Mouse (Mus musculus): Measurements from ENCODE around the gene Ccdc77. TPM values are rescaled to one million over a fixed set of nuclear protein-coding genes. Genes with fewer than 3 reads are reported as not detected.
A peak's percentile ranks its signal among the peaks of the same experiment; 100 is the strongest.
"Not testable (repeated sequence)": the region's sequence is repeated elsewhere in the genome, so short reads cannot be mapped to it uniquely, and the experiment has no call there.

The Ccdc77 gene
- total RNA-seq, 2 experiments from 2014 or later: 11.5 to 13.7 TPM

DNA sequence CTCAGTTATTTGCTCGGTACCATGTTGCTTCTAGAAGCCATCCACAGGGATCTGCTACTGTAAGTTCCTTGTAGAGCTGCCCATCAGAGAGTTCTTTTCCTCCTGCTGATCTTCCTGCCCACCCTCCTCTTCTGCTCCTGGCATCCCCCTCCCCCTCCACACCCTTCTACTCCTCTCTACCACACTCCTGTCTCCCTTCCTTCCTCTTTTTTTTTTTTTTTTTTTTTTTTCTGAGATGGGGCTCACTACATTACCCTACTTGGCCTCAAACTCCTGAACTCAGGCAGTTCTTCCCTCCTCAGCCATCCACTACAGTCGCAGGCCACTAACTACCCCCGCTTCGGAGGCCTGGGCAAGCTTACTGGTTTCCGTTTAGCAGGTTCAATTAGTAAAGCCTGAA, 51.7 kb downstream of the Ccdc77 start:
- DNase-seq (ENCODE audit: low spot score in 2 of 2): no peak

DNA sequence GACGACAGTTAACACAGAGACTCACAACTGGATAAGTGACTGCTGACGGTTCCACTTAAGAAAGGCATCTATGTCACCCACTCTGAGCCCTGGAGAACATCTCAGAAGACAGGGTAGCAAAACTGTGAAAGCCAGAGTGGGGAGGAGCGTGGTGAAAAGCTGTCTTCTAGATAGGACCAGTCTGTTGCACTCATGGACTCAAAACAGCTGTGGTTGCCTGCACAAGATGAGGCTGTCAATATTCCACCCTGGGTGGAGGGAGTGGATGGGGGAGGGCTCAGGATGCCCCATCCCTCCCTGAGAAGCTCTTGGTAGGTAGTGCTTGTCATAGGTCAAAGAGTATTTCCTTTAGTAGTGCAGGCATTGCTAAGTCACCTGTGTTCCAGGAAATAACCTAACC, 54.4 kb downstream of the Ccdc77 start:
- no peak for DNase-seq (ENCODE audit: low spot score in 2 of 2)

GRCm38 (mm10) chr6:120309338-120309737, 54.8 kb downstream of the Ccdc77 start:
- DNase-seq (ENCODE audit: low spot score in 2 of 2): no peak

- DNase-seq (ENCODE audit: low spot score in 2 of 2): no peak
Measured at GRCm38 (mm10) chr6:120306859-120307594, 57.1 kb downstream of the Ccdc77 start.

DNA sequence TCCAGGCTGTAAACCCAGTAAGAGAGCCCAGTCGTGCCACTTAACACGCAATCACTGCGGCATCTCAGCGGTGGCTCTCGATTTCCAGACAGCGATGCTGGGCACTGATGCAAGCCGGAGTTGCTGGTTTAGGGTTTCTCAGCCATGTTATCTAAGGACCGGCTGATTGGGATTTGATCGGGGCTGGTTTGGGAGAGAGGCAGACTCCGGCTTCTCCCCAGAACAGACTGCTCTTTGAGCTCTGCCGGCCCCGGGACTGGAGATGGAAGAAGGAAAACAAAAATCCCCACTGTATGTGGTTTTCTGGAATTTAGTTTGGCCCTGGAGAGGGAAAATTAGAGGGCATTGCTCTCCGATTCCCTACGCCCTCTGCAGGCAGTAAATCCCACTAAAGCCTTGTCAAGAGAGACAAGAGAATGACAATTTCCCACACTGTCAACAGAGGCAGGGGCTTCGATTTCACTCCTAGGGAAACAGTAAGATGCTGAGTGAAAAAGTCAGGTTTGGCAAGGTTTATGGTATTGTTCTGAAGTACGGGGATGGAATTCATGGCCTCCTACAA, 61.3 kb downstream of the Ccdc77 start:
- DNase-seq (ENCODE audit: low spot score in 2 of 2): no peak

- DNase-seq (ENCODE audit: low spot score in 2 of 2): no peak
Measured at GRCm38 (mm10) chr6:120301137-120301536, 63.0 kb downstream of the Ccdc77 start.

- DNase-seq (ENCODE audit: low spot score in 2 of 2): not testable (repeated sequence)
Measured at GRCm38 (mm10) chr6:120296589-120296988, 67.6 kb downstream of the Ccdc77 start.

- DNase-seq (ENCODE audit: low spot score in 2 of 2): no peak
Measured at GRCm38 (mm10) chr6:120294785-120295133, 69.4 kb downstream of the Ccdc77 start.

DNA sequence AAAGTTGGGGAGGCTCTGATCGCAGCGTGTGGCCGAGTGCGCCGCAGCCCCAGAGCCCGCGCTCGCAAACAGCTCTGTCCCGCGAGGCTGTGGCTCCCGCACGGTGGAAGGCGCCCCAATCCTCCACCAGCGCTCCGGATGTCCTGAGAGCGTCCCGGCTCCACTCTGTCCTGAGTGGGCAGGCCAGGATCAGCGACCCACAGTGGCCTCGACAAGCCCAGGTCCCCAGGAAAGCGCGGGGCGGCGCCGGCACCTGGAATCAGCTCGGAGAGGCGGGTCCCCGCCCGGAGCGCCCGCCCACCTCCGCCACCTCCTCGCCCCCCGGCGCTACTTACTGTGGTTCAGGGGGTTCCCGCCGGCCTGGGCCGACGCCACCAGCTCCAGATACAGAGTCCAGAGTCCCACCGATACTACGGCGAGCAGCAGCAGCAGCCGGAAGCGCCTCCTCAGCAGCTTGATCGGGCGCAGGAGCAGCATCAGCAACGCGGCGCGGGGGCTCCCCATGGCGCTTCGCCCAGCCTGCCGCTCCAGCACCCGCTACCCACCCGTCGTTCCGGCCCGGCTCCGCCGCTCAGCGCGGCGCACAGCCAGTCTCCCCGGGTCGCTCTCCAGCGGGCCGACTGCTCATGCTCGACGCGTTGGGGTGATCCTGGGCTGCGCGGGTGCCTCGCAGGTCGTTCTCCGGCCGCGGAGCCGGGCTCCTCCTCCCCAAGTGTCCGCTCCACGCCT, 70.0 kb downstream of the Ccdc77 start, which contains the start of the genes D330020A13Rik and B4galnt3:
Gene D330020A13Rik (plus strand): TSS at position 309 of the 729 bp plus-strand sequence.
Gene B4galnt3 (minus strand): TSS at position 504 of the 729 bp plus-strand sequence.
- peak; percentile 14 to 24 for DNase-seq (ENCODE audit: low spot score in 2 of 2)

GRCm38 (mm10) chr6:120291396-120292009, 72.7 kb downstream of the Ccdc77 start:
- no peak for DNase-seq (ENCODE audit: low spot score in 2 of 2)

DNA sequence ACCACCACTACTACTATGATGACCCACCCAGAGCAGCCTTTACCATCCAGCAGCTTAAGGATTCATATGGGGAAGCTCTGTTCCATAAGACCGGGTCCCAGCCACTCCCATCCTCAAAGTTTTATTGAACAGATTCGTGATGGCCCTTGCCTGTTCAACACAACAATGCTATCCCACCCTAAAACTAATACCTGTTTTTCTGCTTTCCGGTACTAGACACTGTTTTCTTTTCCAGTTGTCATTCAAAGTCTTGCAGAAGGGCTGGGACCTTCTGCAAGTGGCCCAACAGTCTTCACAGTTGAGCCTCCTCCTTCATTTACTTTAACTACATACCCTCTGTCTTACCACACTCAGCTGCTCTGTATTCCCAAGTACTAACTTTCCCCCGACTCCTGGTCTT, 74.7 kb downstream of the Ccdc77 start:
- no peak for DNase-seq (ENCODE audit: low spot score in 2 of 2)

- DNase-seq (ENCODE audit: low spot score in 2 of 2): no peak
Measured at GRCm38 (mm10) chr6:120288541-120288940, 75.6 kb downstream of the Ccdc77 start.

GRCm38 (mm10) chr6:120287279-120287678, 76.9 kb downstream of the Ccdc77 start:
- DNase-seq (ENCODE audit: low spot score in 2 of 2): no peak

- DNase-seq (ENCODE audit: low spot score in 2 of 2): no peak
Measured at GRCm38 (mm10) chr6:120276874-120277449, 87.2 kb downstream of the Ccdc77 start.

- no peak for DNase-seq (ENCODE audit: low spot score in 2 of 2)
Measured at GRCm38 (mm10) chr6:120275301-120275700, 88.9 kb downstream of the Ccdc77 start.

DNA sequence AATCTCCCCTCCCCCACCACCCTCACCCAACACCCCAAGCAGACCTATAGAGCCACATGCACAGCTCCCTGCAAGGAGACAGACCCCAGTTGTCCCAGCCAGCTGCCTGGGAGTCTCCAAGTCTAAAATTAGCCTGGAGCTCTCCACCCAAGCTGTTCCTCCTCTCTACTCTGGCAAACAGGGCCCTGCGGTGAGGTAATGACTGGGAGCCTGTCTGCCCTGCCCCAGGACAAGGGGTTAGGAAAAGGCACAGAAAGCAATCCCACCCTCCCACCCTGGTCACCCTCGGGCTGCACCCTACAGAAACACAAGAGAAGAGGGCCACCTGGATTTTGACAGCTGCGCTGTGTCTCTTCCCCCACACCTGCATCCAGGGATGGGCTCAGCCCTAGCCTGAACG, 89.3 kb downstream of the Ccdc77 start:
- DNase-seq (ENCODE audit: low spot score in 2 of 2): no peak

Other genes with a start within 250 kb of the Ccdc77 start
- gene D330020A13Rik, start 70.0 kb downstream of the Ccdc77 start, total RNA-seq (2021): under 1 TPM in 1 of 2 experiments, not detected in 1; 0.48 TPM
- 1 to 10 TPM; 6.7 to 8.7 TPM for gene B4galnt3, start 69.8 kb downstream of the Ccdc77 start, total RNA-seq (2021)
- 10 to 100 TPM; 80.0 to 84.2 TPM for gene Kdm5a, start 250 bp downstream of the Ccdc77 start, total RNA-seq (2021)
- 10 to 100 TPM in 1 of 2 experiments, 1 to 10 TPM in 1; 9.9 to 14.4 TPM for gene Il17ra, start 98.9 kb upstream of the Ccdc77 start, total RNA-seq (2021)
- gene Tmem121b, start 129.4 kb upstream of the Ccdc77 start, total RNA-seq (2021): 1 to 10 TPM in 1 of 2 experiments, under 1 TPM in 1; 0.96 to 1.2 TPM
- gene Hdhd5, start 166.9 kb upstream of the Ccdc77 start, total RNA-seq (2021): 10 to 100 TPM; 34.8 to 35.1 TPM